Mouse (Mus musculus) small intestine, adult 2 months (tissue): ENCODE data around the gene Tnfrsf17. TPM values are rescaled to one million over a fixed set of nuclear protein-coding genes. Genes with fewer than 3 reads are reported as not detected.
A peak's percentile ranks its signal among the peaks of the same experiment; 100 is the strongest.

Source experiments
- H3K27ac ChIP-seq: fragments of 200-500 bp; 2 replicates; pipeline ENCODE4 v1.5.1; 2012; ENCODE audit warnings: low read depth, low read length, control low read depth, inconsistent platforms; ENCODE audit not compliant: insufficient read depth
- H3K27me3 ChIP-seq: fragments of 200-500 bp; 2 replicates; pipeline ENCODE4 v1.6.1; 2012; ENCODE audit warnings: mild to moderate bottlenecking, moderate library complexity, low read length, inconsistent platforms; ENCODE audit not compliant: control insufficient read depth, insufficient read depth
- H3K36me3 ChIP-seq: fragments of 200-500 bp; 2 replicates; pipeline ENCODE4 v1.6.1; 2012; ENCODE audit warnings: mild to moderate bottlenecking, low read length, control low read depth, inconsistent platforms; ENCODE audit not compliant: control insufficient read depth, insufficient read depth
- H3K4me1 ChIP-seq: fragments of 200-500 bp; 2 replicates; pipeline ENCODE4 v1.6.1; 2012; ENCODE audit warnings: low read length, inconsistent platforms, mixed read lengths; ENCODE audit not compliant: control insufficient read depth, insufficient read depth, insufficient read length
- H3K4me3 ChIP-seq: fragments of 200-500 bp; 2 replicates; pipeline ENCODE4 v1.5.1; 2012; ENCODE audit warnings: low read depth, mild to moderate bottlenecking, control low read depth, inconsistent platforms, low read length, moderate library complexity
- CTCF ChIP-seq: fragments of 200-500 bp; IDR thresholded peaks from 2 replicates; pipeline ENCODE4 v1.5.1; 2012; ENCODE audit warnings: low read depth, mild to moderate bottlenecking, control low read depth, inconsistent platforms, low read length, moderate library complexity, mixed read lengths; ENCODE audit not compliant: insufficient replicate concordance, insufficient read length; ENCODE audit errors: extremely low read depth
- POLR2A ChIP-seq: fragments of 200-500 bp; IDR thresholded peaks from 2 replicates; pipeline ENCODE4 v1.6.1; 2012; ENCODE audit warnings: low read depth, mild to moderate bottlenecking, control low read depth, inconsistent platforms, low read length, moderate library complexity
- WGBS: fragments of 180-500 bp; shearing (Covaris S2); methylation state at CpG from one replicate; pipeline ENCODE4 v1.1.7; 2018; 5-methylcytosine and 5-hydroxymethylcytosine counted together
- polyA plus RNA-seq: library from polyadenylated mRNA; depleted of rRNA; stranded (reverse); fragments of >200 nt; gene quantifications from 2 replicates; pipeline ENCODE4 v1.2.3, GENCODE M21; 2012; rRNA removed

Tnfrsf17 gene
- polyA plus RNA-seq = 4.7 and 12.2 TPM in 2 replicates

DNA sequence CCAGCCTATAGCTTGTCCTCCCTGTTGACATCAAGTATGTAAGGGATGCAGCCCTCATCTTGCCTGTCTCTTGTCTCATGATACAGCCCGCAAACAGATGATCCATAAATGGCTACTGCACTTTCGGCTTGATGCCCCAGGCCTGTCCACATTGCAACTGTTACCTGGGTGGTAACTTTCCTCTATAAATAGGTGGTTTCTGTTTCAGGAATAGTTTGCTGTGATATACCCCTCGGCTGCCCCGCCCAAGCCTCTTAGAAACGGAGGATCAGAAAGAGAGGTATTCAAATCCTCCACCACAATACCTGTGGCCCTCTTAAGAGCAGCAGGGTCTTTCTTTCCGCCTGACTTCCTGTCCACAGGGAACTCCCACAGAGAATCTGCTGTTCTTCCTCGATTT, at the start of gene Tnfrsf17:
TSS of gene Tnfrsf17 (plus strand) at position 301 of the 400 bp plus-strand sequence.
- peak within 1 kb of the TSS; percentile 38; the same call in 1 of the 2 replicates for H3K4me3 ChIP-seq
- no peak within 1 kb of the TSS for H3K27ac ChIP-seq
- no peak for TF ChIP-seq POLR2A
- no peak for TF ChIP-seq CTCF
- no peaks in the 10 kb centered on the region for H3K36me3 ChIP-seq
- WGBS = 70% methylated on average over 7 of the region's 7 CpGs
- no peaks in the 10 kb centered on the region for H3K27me3 ChIP-seq
- H3K4me1 ChIP-seq = no peaks in the 10 kb centered on the region; the same call in 1 of the 2 replicates

DNA sequence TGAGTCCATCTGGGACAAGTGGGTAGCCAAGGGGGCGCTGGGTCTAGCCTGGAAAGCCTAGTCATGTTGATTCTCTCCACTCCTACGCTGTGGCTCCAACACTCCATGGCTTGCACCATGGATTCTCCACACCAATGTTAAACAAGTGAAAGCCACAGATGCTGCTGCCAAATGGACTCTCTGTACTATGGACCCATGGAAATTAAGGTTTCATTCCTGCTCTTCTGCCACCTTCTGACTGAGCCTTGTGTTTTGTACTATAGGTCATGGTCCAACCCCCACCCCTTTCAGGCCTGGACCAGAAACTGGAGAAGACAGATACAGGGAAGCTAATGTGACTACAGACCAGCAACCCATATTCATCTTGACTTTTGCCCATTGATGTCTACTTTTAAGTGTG, 47.1 kb upstream of the Tnfrsf17 start:
- Histone ChIP-seq H3K36me3 (no peaks in the 10 kb centered on the region), H3K27me3 (no peaks in the 10 kb centered on the region), H3K27ac (no peak overlapping the region), H3K4me3 (no peak overlapping the region), H3K4me1 (no peaks in the 10 kb centered on the region; the same call in 1 of the 2 replicates)
- TF ChIP-seq CTCF (no peak), POLR2A (no peak)
- WGBS = 72% methylated on average over 2 of the region's 2 CpGs

DNA sequence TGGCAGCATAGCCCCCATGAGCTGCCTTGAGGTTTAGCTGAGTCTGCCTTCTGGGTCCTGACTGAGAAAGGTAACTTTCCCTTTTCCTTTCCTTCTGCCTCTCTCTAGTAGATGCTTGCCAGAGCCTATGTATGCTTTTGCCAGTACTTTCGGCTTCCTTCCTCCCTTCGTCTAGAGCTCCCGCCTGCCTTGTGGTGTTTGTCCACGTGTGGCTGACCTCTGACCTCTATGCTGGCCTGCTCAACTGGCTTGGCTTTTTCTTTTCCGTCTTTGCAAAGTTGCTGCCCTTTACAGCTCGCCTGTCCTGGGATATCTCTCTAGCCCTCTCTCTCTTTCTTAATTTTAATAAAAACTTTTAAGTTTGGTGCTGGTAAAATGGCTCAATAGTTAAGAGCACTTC, 43.8 kb upstream of the Tnfrsf17 start:
- Histone ChIP-seq H3K27ac (no peak overlapping the region), H3K4me1 (no peaks in the 10 kb centered on the region; the same call in 1 of the 2 replicates), H3K36me3 (no peaks in the 10 kb centered on the region), H3K4me3 (no peak overlapping the region), H3K27me3 (no peaks in the 10 kb centered on the region)
- WGBS = 44% methylated on average over 6 of the region's 6 CpGs
- TF ChIP-seq CTCF (no peak), POLR2A (no peak)

DNA sequence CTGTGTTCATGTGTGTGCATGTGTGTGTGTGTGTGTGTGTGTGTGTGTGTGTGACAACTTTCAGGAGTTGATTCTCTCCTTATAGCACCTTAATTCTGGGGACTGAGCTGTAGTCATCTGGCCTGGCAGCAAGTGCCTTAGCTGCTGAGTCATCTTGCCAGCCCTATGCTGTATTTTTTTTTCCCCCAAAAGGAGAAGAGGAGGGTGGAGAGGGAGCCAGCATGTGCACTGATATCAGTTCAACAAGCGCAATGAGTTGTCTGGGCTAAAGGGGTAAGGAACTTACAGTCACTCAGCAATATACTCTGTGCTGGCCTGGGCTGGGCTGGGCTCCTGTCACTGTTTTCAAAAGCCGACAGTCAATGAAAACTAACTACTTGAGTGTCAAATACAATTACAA, 43.0 kb upstream of the Tnfrsf17 start:
- H3K4me3 ChIP-seq = no peak overlapping the region
- no peaks in the 10 kb centered on the region for H3K27me3 ChIP-seq
- no peak for TF ChIP-seq CTCF
- no peak overlapping the region for H3K27ac ChIP-seq
- no peaks in the 10 kb centered on the region for H3K36me3 ChIP-seq
- 90% methylated on average over 2 of the region's 2 CpGs for WGBS
- no peaks in the 10 kb centered on the region; the same call in 1 of the 2 replicates for H3K4me1 ChIP-seq

DNA sequence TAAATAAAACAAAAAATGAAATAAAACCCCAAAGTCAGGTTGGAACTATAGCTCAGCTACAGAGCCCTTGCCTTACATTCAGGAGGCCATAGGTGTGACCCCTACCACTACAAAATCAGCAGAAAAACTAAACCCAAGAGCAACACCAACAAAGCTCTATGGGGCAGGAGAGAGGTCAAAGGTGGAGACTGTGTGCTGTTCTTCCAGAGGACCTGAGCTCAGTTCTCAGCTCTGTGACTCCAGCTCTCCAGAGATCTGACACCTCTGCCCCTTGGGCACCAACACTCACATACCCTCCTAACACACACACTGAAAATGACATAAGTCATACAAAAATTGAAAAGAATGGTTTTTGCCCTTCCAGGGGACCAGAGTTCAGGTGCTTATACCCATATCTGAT, 42.5 kb upstream of the Tnfrsf17 start:
- Histone ChIP-seq H3K4me1 (no peaks in the 10 kb centered on the region; the same call in 1 of the 2 replicates), H3K36me3 (no peaks in the 10 kb centered on the region), H3K27ac (no peak overlapping the region), H3K27me3 (no peaks in the 10 kb centered on the region), H3K4me3 (no peak overlapping the region)
- TF ChIP-seq POLR2A (no peak), CTCF (no peak)

DNA sequence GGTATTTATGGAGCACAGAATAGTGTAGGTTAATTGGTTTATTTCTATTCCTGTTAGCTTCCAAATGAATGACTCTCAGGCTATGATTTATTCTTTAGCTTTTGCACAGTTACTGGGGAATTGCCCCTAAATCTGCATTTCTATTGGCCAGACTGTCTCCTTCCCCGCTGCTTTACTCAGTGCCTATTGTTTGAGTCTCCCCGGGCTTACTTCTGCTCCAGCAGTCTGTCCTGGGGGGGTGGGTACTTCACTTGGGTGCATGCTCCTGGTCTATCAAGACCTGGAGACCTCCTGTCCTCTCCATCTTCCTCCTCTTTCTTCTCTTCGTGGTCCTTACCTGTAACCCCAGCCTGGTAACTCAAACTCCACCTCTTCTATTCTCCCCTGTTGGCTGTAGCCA, 36.7 kb upstream of the Tnfrsf17 start:
- 49% methylated on average over 3 of the region's 3 CpGs for WGBS
- Histone ChIP-seq H3K4me1 (no peaks in the 10 kb centered on the region), H3K4me3 (no peak overlapping the region), H3K36me3 (no peaks in the 10 kb centered on the region), H3K27me3 (no peaks in the 10 kb centered on the region), H3K27ac (no peak overlapping the region)
- TF ChIP-seq POLR2A (no peak), CTCF (no peak)

DNA sequence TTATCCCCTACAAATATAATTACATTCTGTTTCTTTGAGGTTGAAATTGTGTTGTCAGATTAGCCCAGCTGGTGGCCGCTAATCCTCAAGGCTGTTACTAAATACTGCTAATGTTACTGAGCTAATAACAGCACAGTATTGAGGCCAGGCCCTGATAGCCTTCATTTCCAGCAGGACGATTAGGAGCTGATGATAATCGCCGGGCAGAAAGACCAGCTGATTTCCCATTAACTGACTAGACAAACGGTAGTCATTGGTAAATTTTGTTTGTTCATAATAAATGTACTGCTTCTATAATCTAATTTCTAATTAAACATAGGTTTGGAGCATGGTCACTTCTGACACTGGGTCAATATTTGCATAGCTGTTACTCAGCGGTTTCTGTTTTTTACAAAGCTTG, 34.8 kb upstream of the Tnfrsf17 start:
- 37% methylated on average over 6 of the region's 6 CpGs for WGBS
- Histone ChIP-seq H3K36me3 (no peaks in the 10 kb centered on the region), H3K27me3 (no peaks in the 10 kb centered on the region), H3K4me1 (no peaks in the 10 kb centered on the region), H3K27ac (no peak overlapping the region), H3K4me3 (no peak overlapping the region)
- TF ChIP-seq CTCF = no peak
- TF ChIP-seq POLR2A = no peak
